Mouse (Mus musculus) layer of hippocampus, adult 9-11 months (tissue): Measurements from ENCODE around the gene Irak4.

Experiments
- DNase-seq: peaks from one replicate; pipeline ENCODE4 v3.0.0; 2022

The Irak4 gene

GRCm38 (mm10) chr15:94543409-94544051 lies at the start of gene Irak4, which contains the start of gene Pus7l:
TSS of gene Irak4 (plus strand) at chr15:94543643.
TSS of gene Pus7l (minus strand) at chr15:94543547.
- peak; percentile 93 for DNase-seq

DNA sequence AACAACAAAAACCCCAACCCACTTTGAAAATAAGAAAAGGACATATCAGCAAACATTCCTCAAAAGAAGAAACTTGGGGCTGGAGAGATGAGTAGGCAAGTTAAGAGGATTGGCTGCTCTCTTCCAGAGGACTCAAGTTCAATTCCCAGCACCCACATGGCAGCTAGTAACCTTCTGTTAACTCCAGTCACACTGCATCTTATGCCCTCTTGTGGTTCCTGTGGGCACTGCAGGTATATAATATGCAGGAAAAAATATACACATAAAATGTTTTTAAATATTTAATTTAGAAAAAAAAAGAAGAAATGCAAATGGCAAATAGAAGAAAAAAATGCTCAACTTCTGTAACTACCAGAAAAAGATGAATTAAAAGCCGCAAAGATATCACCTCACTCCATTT lies 49.0 kb upstream of the Irak4 start:
- DNase-seq: no peak

GRCm38 (mm10) chr15:94495936-94496335 lies 47.5 kb upstream of the Irak4 start:
- DNase-seq: no peak

DNA sequence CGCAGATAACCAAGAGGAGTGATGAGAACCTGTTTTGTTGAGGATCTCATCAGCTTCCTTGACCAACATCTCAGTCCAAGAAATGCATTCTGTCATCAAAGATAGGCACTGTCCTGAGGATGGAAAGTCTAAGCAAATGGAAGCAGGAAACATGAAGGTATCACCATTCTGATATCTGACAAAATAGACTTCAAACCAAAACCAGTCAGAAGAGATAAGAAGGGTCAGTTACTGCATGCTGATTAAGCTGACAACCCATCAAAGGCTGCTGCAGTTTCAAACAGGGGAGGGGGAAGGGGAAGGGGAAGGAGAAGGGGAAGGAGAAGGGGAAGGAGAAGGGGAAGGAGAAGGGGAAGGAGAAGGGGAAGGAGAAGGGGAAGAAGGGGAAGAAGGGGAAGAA lies 44.2 kb upstream of the Irak4 start:
- DNase-seq: no peak

DNA sequence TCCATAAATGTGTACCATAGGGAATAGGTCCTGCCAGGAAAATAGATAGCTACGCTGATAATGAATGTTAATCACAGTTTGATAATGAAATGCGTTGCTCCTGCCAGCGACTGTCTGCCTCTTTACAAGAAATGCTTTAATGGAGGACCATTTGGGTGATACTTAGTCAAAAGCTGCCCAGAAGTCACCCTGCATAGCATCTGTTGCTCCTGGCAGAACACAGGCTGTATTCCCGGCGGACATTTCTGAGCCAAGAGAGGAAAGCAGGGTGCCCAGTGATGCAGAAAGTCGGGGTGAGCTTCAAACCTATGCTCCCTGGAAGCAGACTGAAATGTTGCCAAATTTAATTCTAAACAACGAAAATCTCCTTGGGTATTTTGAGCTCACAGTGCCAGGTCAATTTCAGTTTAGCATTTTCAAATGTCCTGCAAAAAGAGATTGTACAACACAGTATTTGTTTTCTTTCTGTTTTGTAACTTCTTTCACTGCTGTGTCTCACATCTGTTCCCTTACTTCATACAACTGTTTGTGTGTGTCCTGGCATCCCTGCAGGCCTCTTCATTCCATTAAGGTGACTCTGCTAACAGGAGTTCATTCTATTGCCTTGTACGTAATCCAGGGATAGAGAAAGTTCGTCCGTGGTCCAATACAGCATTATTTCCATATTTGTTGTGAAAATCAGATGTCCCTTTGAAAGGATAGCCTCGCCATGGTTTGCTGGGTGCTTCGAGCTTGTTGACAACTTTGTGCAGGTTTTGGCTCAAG lies 39.8 kb upstream of the Irak4 start:
- no peak for DNase-seq

DNA sequence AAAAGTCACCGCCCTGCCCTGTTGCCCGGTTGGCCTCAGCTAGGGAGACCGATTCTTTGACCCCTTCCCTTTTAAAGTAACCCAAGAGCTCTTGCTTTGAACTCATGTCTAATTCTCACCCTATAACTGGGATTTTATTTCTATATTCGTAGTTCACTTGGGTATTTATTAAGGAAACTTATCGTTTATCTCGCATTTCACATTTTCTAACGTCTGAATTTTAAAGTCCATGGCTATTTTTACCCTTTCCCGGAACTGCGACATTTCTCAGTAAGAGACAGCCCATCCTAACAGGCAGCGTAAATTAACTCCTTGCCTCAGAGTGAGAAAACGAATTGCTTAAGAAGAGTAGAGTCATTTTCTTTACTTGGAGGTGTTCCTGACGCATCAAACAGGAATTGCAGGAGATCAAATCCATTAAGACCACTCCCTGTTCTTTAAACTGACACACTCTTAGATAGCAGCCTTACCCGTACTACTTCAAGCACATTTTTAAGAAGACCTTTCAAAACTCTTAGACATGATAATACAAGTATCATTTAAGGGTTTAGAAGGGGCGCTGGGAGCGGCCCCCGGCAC lies 25.4 kb upstream of the Irak4 start:
- no peak for DNase-seq

GRCm38 (mm10) chr15:94520205-94520900 lies 23.1 kb upstream of the Irak4 start:
- DNase-seq: peak; percentile 24

- no peak for DNase-seq
Measured at GRCm38 (mm10) chr15:94520959-94521358, 22.5 kb upstream of the Irak4 start.

DNA sequence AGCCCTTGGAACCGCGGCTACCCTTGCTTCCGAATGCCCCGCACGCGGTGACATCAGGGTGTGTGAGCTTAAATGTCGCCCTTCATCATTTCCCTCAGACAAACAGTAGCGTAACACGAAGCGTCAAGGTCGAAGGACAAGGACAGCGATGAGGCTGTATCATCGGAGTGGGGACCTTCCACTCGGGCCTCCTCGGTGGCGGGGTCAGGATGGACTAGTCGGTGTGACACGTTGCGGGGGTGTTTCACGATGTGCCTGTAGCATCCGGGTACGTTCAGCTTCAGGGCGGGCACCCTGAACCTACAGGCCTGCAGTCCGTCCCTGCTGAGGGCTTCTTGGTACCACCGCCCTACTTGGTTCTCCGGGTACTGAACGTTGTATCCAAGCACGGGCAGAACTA lies 20.2 kb upstream of the Irak4 start:
- no peak for DNase-seq

DNA sequence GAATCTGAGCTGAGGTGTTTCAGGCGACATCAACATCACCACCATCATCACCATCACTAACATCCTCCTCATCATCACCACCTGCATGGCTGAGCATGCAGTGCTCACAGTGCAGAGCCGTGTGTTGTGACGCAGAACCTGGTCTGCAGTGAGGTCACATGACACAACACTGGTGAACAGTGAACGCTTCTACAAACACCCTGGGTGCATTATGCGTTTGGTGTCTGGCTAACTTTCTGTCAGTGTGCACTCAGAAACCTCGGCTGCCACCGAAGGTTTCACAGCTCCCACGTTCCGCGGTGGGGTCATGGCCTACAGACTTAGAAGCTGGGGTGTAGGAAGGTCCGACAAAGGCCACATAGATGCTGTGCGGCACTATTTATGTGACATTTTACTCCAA lies 18.5 kb upstream of the Irak4 start:
- no peak for DNase-seq

- DNase-seq: no peak
Measured at GRCm38 (mm10) chr15:94530519-94530918, 12.9 kb upstream of the Irak4 start.

DNA sequence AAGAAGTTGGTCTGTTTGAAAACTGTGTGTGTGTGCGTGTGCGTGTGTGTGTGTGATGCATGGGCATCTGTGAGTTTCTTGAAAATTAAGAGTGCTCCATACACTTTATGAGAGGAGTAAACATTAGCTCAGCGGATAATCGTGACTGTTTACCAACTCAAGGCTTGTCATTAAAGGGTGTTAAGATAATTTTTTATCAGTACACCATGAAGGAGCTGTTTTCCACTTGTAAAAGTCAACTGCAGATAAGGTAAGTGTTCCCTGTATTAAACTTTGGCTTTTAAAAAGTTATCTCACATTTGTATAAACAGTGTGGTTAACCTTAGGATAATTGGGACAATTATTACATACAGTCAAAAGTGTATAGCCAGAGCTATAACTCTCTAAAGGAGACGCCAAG lies 11.1 kb upstream of the Irak4 start:
- no peak for DNase-seq

- no peak for DNase-seq
Measured at GRCm38 (mm10) chr15:94532956-94533355, 10.5 kb upstream of the Irak4 start.

DNA sequence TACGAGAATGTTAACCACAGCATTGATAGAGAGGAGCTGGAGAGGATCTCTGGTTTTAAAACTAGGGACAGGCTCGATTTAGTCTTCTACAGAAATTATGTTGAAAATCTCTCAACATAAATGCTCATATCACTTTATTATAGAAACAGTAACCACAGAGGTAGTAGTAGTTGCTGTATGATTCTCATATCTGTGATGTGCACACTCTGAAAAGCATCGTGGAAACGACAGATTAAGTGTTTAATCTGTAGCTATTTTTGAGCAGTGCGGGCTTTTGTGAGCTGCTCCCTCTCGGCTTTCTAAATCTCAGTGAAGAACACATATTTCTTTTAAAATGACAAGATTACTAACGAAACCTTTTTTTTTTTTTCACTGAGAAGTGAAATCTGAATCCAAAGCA lies 7.9 kb upstream of the Irak4 start:
- DNase-seq: no peak

- DNase-seq: no peak
Measured at GRCm38 (mm10) chr15:94539296-94539695, 4.1 kb upstream of the Irak4 start.

DNA sequence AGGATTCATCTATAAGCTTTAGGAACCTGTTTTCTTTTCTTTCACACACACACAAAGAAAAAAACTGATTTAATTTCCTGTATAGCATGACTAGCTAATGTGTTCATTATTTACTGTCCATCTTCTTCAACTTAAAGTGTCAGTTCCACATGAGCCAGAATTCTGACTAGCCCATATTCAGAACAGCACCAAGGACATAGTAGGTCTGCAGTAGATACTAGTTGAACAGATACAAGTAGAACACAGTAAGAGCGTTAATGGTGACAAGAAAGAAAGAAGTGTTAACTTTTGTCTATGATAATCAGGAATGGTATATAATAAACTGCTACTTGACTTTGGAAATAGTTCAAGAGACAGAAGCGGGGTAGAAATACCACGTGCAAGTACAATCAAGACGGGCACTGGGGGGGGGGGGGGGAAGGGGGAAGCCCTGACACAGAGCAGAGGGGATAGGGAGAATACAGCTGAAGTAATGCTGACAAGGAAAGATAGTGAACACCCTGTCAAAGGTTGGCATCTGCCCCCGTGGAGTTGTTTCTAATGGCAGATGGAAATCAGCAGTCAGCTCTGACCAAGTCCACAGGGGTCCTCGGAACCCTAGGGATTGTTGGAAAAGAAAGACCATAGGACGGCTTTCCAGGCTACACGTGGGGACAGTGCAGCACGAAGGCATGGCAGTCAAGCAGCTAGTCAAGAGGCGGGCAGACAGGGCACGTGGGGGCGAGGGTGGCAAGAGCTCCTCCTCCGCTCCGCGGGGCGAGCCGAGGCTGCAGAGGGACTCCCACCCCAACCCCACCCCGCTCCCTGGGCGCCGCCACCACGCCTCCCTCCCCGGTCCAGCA lies 655 bp upstream of the Irak4 start:
- DNase-seq: no peak

- DNase-seq: no peak
Measured at GRCm38 (mm10) chr15:94544052-94544636, 701 bp downstream of the Irak4 start.

- DNase-seq: no peak
Measured at GRCm38 (mm10) chr15:94544844-94545243, 1.4 kb downstream of the Irak4 start.

- no peak for DNase-seq
Measured at GRCm38 (mm10) chr15:94553536-94553935, 10.1 kb downstream of the Irak4 start.

- DNase-seq: peak; percentile 76
Measured at GRCm38 (mm10) chr15:94557442-94557841, 14.0 kb downstream of the Irak4 start.

DNA sequence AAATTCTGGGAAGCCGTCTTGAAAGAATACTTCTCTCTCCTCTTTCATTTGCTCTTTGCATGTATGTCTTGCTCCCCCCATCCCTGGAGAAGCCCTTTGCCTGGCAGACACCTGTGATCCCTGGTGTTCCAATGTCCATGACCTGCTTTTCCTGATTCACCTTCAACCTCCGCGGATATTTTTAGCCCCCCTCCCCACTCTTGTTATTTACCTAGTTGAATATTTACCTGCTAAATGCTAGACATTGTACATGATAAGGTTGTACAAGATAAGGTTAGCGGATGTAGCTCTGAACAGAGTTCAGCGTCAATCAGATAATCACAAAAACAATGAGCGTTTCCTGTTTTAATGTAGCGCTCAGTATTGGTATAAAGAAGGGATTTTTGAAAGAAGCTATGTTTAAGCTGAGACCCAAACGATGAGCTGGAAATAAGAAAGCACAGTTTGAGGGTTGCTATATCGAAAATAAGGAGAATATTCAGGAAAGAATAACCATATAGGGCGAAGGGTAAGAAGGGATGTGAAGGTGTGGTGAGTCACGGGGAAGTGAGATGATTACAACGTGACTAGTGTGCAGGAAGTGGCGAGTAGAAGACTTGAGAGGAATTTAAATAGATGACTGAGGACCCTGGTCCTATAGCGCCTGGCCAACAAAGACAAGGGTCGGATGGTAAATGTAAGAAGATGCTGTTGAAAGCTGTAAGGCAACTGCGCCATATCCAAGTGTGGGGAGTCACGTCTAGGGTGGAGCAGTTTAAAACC lies 15.6 kb downstream of the Irak4 start:
- no peak for DNase-seq
